Mouse (Mus musculus) midbrain, embryonic 13.5 days (tissue): ENCODE measurements at regions not wholly inside any gene's neighbourhood (a gene's known extent, or its start where the extent isn't known, plus 50 kb on each side); places are given as distances from the start of the nearest gene placed in this dataset.

Experiments used
- ATAC-seq: fragments of 200-750 bp; cut with Nextera tagmentation; 2 replicates; pipeline ENCODE4 v1.8.0; 2017; ENCODE audit warnings: mild to moderate bottlenecking, moderate TSS enrichment, moderate library complexity
- H3K27ac ChIP-seq: fragments of 300-500 bp; sonication (generic); 2 replicates; pipeline ENCODE4 v1.5.1; 2015; ENCODE audit warnings: inconsistent platforms, mild to moderate bottlenecking, moderate library complexity
- H3K27me3 ChIP-seq: fragments of 300-500 bp; sonication (generic); 2 replicates; pipeline ENCODE4 v1.6.1; 2015; ENCODE audit warnings: mild to moderate bottlenecking, inconsistent platforms
- H3K36me3 ChIP-seq: fragments of 300-500 bp; sonication (generic); 2 replicates; pipeline ENCODE4 v1.6.1; 2015; ENCODE audit warnings: mild to moderate bottlenecking, inconsistent platforms
- H3K4me1 ChIP-seq: fragments of 300-500 bp; sonication (generic); replicated peaks from 2 replicates; pipeline ENCODE4 v1.6.1; 2015; ENCODE audit warnings: inconsistent platforms
- H3K4me2 ChIP-seq: fragments of 300-500 bp; sonication (generic); replicated peaks from 2 replicates; pipeline ENCODE4 v1.6.1; 2015; ENCODE audit warnings: moderate library complexity, mild to moderate bottlenecking, inconsistent platforms
- H3K4me3 ChIP-seq: fragments of 300-500 bp; sonication (generic); replicated peaks from 2 replicates; pipeline ENCODE4 v1.5.1; 2015; ENCODE audit warnings: mild to moderate bottlenecking, inconsistent platforms
- H3K9ac ChIP-seq: fragments of 300-500 bp; sonication (generic); replicated peaks from 2 replicates; pipeline ENCODE4 v1.6.1; 2015; ENCODE audit warnings: mild to moderate bottlenecking, inconsistent platforms
- H3K9me3 ChIP-seq: fragments of 300-500 bp; sonication (generic); 2 replicates; pipeline ENCODE4 v1.6.1; 2016; ENCODE audit warnings: mild to moderate bottlenecking, inconsistent platforms
- WGBS: fragments of 180-500 bp; shearing (Covaris S2); methylation state at CpG from one replicate; pipeline ENCODE4 v1.1.7; 2015; 5-methylcytosine and 5-hydroxymethylcytosine counted together

GRCm38 (mm10) chr4:105952406-105952805 lies 162.7 kb downstream of the Gm12728 start:
- 72% methylated on average over 3 of the region's 3 CpGs for WGBS
- no peaks in the 10 kb centered on the region for H3K4me1 ChIP-seq
- H3K4me2 ChIP-seq, result no peak overlapping the region
- no peaks in the 10 kb centered on the region for H3K9me3 ChIP-seq
- H3K9ac ChIP-seq, result no peak overlapping the region
- no peak overlapping the region for H3K4me3 ChIP-seq
- no peaks in the 10 kb centered on the region for H3K36me3 ChIP-seq
- no peak for ATAC-seq
- no peaks in the 10 kb centered on the region for H3K27me3 ChIP-seq
- no peak overlapping the region for H3K27ac ChIP-seq

GRCm38 (mm10) chr4:105956516-105956915 lies 166.8 kb downstream of the Gm12728 start:
- Histone ChIP-seq H3K9ac (no peak overlapping the region), H3K9me3 (no peaks in the 10 kb centered on the region)
- no peak for ATAC-seq

GRCm38 (mm10) chr4:105958331-105958730 lies 168.7 kb downstream of the Gm12728 start:
- Histone ChIP-seq H3K4me3 (no peak overlapping the region), H3K9me3 (no peaks in the 10 kb centered on the region), H3K36me3 (no peaks in the 10 kb centered on the region), H3K4me2 (no peak overlapping the region), H3K27ac (no peak overlapping the region), H3K27me3 (no peaks in the 10 kb centered on the region), H3K4me1 (no peaks in the 10 kb centered on the region), H3K9ac (no peak overlapping the region)
- ATAC-seq, result no peak
- 86% methylated on average over 5 of the region's 5 CpGs for WGBS

More at GRCm38 (mm10) chr4:105956516-105956915, 166.8 kb downstream of the Gm12728 start:
- Histone ChIP-seq H3K36me3 (no peaks in the 10 kb centered on the region), H3K4me1 (no peaks in the 10 kb centered on the region), H3K27me3 (no peaks in the 10 kb centered on the region), H3K27ac (no peak overlapping the region), H3K4me2 (no peak overlapping the region), H3K4me3 (no peak overlapping the region)
- 56% methylated on average over 2 of the region's 2 CpGs for WGBS

- ATAC-seq, result no peak
- H3K27ac ChIP-seq, result no peak overlapping the region
- no peaks in the 10 kb centered on the region for H3K36me3 ChIP-seq
- H3K4me1 ChIP-seq, result no peaks in the 10 kb centered on the region
- H3K9me3 ChIP-seq, result no peaks in the 10 kb centered on the region
- no peak overlapping the region for H3K9ac ChIP-seq
- no peak overlapping the region for H3K4me3 ChIP-seq
- H3K4me2 ChIP-seq, result no peak overlapping the region
- H3K27me3 ChIP-seq, result no peaks in the 10 kb centered on the region
- 70% methylated on average over 8 of the region's 8 CpGs for WGBS
Observed at GRCm38 (mm10) chr4:105961686-105962360, 172.2 kb downstream of the Gm12728 start.

GRCm38 (mm10) chr4:105962542-105962941 lies 172.9 kb downstream of the Gm12728 start:
- H3K27ac ChIP-seq, result no peak overlapping the region
- H3K4me2 ChIP-seq, result no peak overlapping the region
- ATAC-seq, result no peak
- no peak overlapping the region for H3K4me3 ChIP-seq
- no peaks in the 10 kb centered on the region for H3K9me3 ChIP-seq
- no peaks in the 10 kb centered on the region for H3K36me3 ChIP-seq
- no peak overlapping the region for H3K9ac ChIP-seq
- H3K27me3 ChIP-seq, result no peaks in the 10 kb centered on the region
- WGBS, result 71% methylated on average over 7 of the region's 7 CpGs
- no peaks in the 10 kb centered on the region for H3K4me1 ChIP-seq

GRCm38 (mm10) chr4:105968324-105968723 lies 178.7 kb downstream of the Gm12728 start:
- Histone ChIP-seq H3K4me1 (no peaks in the 10 kb centered on the region), H3K27me3 (no peaks in the 10 kb centered on the region), H3K9me3 (no peaks in the 10 kb centered on the region), H3K4me3 (no peak overlapping the region), H3K9ac (no peak overlapping the region), H3K36me3 (no peaks in the 10 kb centered on the region), H3K27ac (no peak overlapping the region), H3K4me2 (no peak overlapping the region)
- WGBS, result 25% methylated on average over 4 of the region's 4 CpGs
- ATAC-seq, result no peak

- Histone ChIP-seq H3K27ac (no peak overlapping the region), H3K9me3 (no peaks in the 10 kb centered on the region), H3K4me3 (no peak overlapping the region), H3K9ac (no peak overlapping the region), H3K4me2 (no peak overlapping the region), H3K27me3 (no peaks in the 10 kb centered on the region), H3K36me3 (no peaks in the 10 kb centered on the region), H3K4me1 (no peaks in the 10 kb centered on the region)
- ATAC-seq, result no peak
- WGBS, result 56% methylated on average over 2 of the region's 2 CpGs
Observed at GRCm38 (mm10) chr4:105969628-105970027, 180.0 kb downstream of the Gm12728 start.

- no peak overlapping the region for H3K4me3 ChIP-seq
- no peaks in the 10 kb centered on the region for H3K4me1 ChIP-seq
- no peaks in the 10 kb centered on the region for H3K9me3 ChIP-seq
- no peak for ATAC-seq
- H3K4me2 ChIP-seq, result no peak overlapping the region
- no peaks in the 10 kb centered on the region for H3K27me3 ChIP-seq
- H3K36me3 ChIP-seq, result no peaks in the 10 kb centered on the region
- WGBS, result 82% methylated on average over 3 of the region's 3 CpGs
- H3K9ac ChIP-seq, result no peak overlapping the region
- no peak overlapping the region for H3K27ac ChIP-seq
Observed at GRCm38 (mm10) chr4:105970056-105970455, 180.4 kb downstream of the Gm12728 start.

GRCm38 (mm10) chr4:105972736-105973135 lies 183.1 kb downstream of the Gm12728 start:
- Histone ChIP-seq H3K27ac (no peak overlapping the region), H3K4me1 (no peaks in the 10 kb centered on the region), H3K27me3 (no peaks in the 10 kb centered on the region), H3K9ac (no peak overlapping the region), H3K9me3 (no peaks in the 10 kb centered on the region), H3K4me3 (no peak overlapping the region), H3K36me3 (no peaks in the 10 kb centered on the region), H3K4me2 (no peak overlapping the region)
- no peak for ATAC-seq
- WGBS, result 92% methylated on average over 3 of the region's 3 CpGs

GRCm38 (mm10) chr4:105973769-105974397 lies 184.2 kb downstream of the Gm12728 start:
- no peak overlapping the region for H3K27ac ChIP-seq
- no peak overlapping the region for H3K4me2 ChIP-seq
- no peaks in the 10 kb centered on the region for H3K36me3 ChIP-seq
- H3K4me1 ChIP-seq, result no peaks in the 10 kb centered on the region
- H3K9ac ChIP-seq, result no peak overlapping the region
- no peaks in the 10 kb centered on the region for H3K9me3 ChIP-seq
- ATAC-seq, result no peak
- H3K27me3 ChIP-seq, result no peaks in the 10 kb centered on the region
- no peak overlapping the region for H3K4me3 ChIP-seq
- 83% methylated on average over 6 of the region's 6 CpGs for WGBS

GRCm38 (mm10) chr4:105974948-105975347 lies 185.3 kb downstream of the Gm12728 start:
- Histone ChIP-seq H3K4me1 (no peaks in the 10 kb centered on the region), H3K4me2 (no peak overlapping the region)

GRCm38 (mm10) chr4:105979048-105979447 lies 189.4 kb downstream of the Gm12728 start:
- no peak for ATAC-seq
- no peak overlapping the region for H3K4me2 ChIP-seq
- 89% methylated on average over 5 of the region's 5 CpGs for WGBS
- H3K27ac ChIP-seq, result no peak overlapping the region
- H3K4me1 ChIP-seq, result no peaks in the 10 kb centered on the region
- no peak overlapping the region for H3K9ac ChIP-seq
- H3K9me3 ChIP-seq, result no peaks in the 10 kb centered on the region
- H3K36me3 ChIP-seq, result no peaks in the 10 kb centered on the region
- H3K27me3 ChIP-seq, result no peaks in the 10 kb centered on the region
- H3K4me3 ChIP-seq, result no peak overlapping the region

More at GRCm38 (mm10) chr4:105974948-105975347, 185.3 kb downstream of the Gm12728 start:
- no peak overlapping the region for H3K9ac ChIP-seq
- ATAC-seq, result no peak
- H3K27ac ChIP-seq, result no peak overlapping the region
- no peaks in the 10 kb centered on the region for H3K27me3 ChIP-seq
- no peaks in the 10 kb centered on the region for H3K9me3 ChIP-seq
- 70% methylated on average over 4 of the region's 4 CpGs for WGBS
- H3K4me3 ChIP-seq, result no peak overlapping the region
- no peaks in the 10 kb centered on the region for H3K36me3 ChIP-seq

- Histone ChIP-seq H3K4me3 (no peak overlapping the region), H3K9ac (no peak overlapping the region), H3K27ac (no peak overlapping the region), H3K36me3 (no peaks in the 10 kb centered on the region), H3K9me3 (no peaks in the 10 kb centered on the region), H3K27me3 (no peaks in the 10 kb centered on the region), H3K4me1 (no peaks in the 10 kb centered on the region), H3K4me2 (no peak overlapping the region)
- ATAC-seq, result no peak
- 85% methylated on average over 1 of the region's 1 CpGs for WGBS
Observed at GRCm38 (mm10) chr4:105983018-105983417, 193.3 kb downstream of the Gm12728 start.
